Mouse (Mus musculus): Measurements from ENCODE around the gene Lrrc14b. TPM values are rescaled to one million over a fixed set of nuclear protein-coding genes. Genes with fewer than 3 reads are reported as not detected.

Lrrc14b gene
- total and polyA plus RNA-seq, 3 experiments: 0.17 TPM; not detected in 2

GRCm38 (mm10) chr13:74391156-74391555, 27.4 kb upstream of the Lrrc14b start:
- no peaks in the 10 kb centered on the region for H3K79me2 ChIP-seq (replicated peaks; ENCODE audit: control insufficient read depth, extremely low read depth, insufficient read depth, poor library complexity, severe bottlenecking)
- H3K27ac ChIP-seq (ENCODE audit: insufficient read depth, low read depth): no peak overlapping the region
- no peaks in the 10 kb centered on the region for H3K27me3 ChIP-seq (replicated peaks)
- no peak overlapping the region for H3K4me2 ChIP-seq (ENCODE audit: insufficient read depth, low read depth, poor library complexity, severe bottlenecking)
- H3K36me3 ChIP-seq (replicated peaks in 1 of 2; ENCODE audit: control insufficient read depth in 1 of 2, insufficient read depth in 1 of 2, low read length in 1 of 2): no peaks in the 10 kb centered on the region
- no peak overlapping the region for H3K4me3 ChIP-seq (replicated peaks in 1 of 3; ENCODE audit: low read depth in 2 of 3, low read length in 2 of 3, poor library complexity in 1 of 3)
- TF ChIP-seq POLR2A (IDR thresholded peaks at IDR 0.05; ENCODE audit: low read depth, low read length): no peak
- TF ChIP-seq CHD2 (IDR thresholded peaks at IDR 0.05; ENCODE audit: low read length): no peak
- no peak for TF ChIP-seq SIN3A (IDR thresholded peaks at IDR 0.05; ENCODE audit: low read length)
- no peak for TF ChIP-seq MAX (IDR thresholded peaks at IDR 0.05; ENCODE audit: low read length)
- no peak for TF ChIP-seq ZMIZ1 (IDR thresholded peaks at IDR 0.05; ENCODE audit: low read depth, low read length)
- no peak for TF ChIP-seq TCF12 (IDR thresholded peaks at IDR 0.05; ENCODE audit: low read depth, low read length)
- TF ChIP-seq GABPA (IDR thresholded peaks at IDR 0.05; ENCODE audit: insufficient replicate concordance, low read depth, low read length): no peak
- no peak for TF ChIP-seq ZNF384 (IDR thresholded peaks at IDR 0.05; ENCODE audit: low read depth, low read length)
- TF ChIP-seq MYC (IDR thresholded peaks at IDR 0.05; ENCODE audit: low read depth, low read length): no peak
- TF ChIP-seq ETS1 (conservative IDR thresholded peaks at IDR 0.05; ENCODE audit: low read depth, low read length): no peak
- TF ChIP-seq CTCF (conservative IDR thresholded peaks at IDR 0.05 in 1 of 2, IDR thresholded peaks at IDR 0.05 in 1 of 2; ENCODE audit: low read depth in 2 of 2, low read length in 2 of 2): no peak
- TF ChIP-seq POLR2AphosphoS2 (IDR thresholded peaks at IDR 0.05; ENCODE audit: low read depth, low read length): no peak
- TF ChIP-seq NELFE (IDR thresholded peaks at IDR 0.05; ENCODE audit: low read depth, low read length): no peak
- DNase-seq (ENCODE audit: extremely low read depth): no peak
- no peaks in the 10 kb centered on the region for H3K9me3 ChIP-seq (replicated peaks; ENCODE audit: low read length)
- H3K4me1 ChIP-seq (ENCODE audit: control insufficient read depth in 1 of 2, insufficient read depth in 2 of 2): peaks cover 0 to 4% of the 10 kb centered on the region in 2 experiments; a peak in 2 of 4 replicates
- no peak overlapping the region for H3K9ac ChIP-seq (ENCODE audit: insufficient read depth, low read depth)
- dilution Hi-C loops (cut with MboI; ENCODE audit: extremely low pct_ligation_motif_present, extremely low pct_unique_long_range_greater_than_20kb, low sequenced_read_pairs) (no loop called here), in situ Hi-C loops (cut with MboI; ENCODE audit: low pct_ligation_motif_present, low pct_unique_long_range_greater_than_20kb, low sequenced_read_pairs) (no loop called here)

DNA sequence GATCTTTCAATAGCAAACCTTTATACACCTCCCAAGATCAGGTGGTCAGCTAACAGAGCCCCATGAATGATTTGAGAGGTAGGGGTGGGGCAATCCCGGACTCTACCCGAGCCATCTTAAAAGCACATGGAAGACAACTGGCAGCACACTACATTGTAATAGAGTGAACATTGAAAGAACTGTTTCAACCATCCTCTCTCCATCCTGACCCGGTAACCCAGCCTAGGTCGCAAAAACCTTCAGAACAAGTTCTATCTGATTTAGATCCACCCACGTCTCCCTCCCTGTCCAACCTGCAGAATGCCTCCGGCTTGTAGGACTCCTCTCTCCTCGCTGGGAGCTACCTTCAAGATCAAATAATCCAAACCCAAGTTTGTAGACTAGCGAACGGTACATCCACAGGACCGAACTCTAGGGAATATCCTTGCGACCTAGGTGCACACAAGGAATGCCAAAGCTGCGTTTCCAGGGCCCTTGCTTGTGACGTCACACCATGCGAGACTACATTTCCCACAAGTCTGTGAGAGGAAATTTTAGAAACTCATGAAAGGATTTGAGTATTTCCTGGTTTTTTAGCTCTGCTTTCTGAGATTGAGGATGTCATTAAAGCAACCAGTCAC, 26.7 kb upstream of the Lrrc14b start, which contains the start of gene Zfp72:
Gene Zfp72 (minus strand): TSS at position 466 of the 620 bp plus-strand sequence.
- DNase-seq (ENCODE audit: extremely low read depth): peak; percentile 73
- TF ChIP-seq KAT2A (IDR thresholded peaks at IDR 0.05; ENCODE audit: insufficient replicate concordance, low read length) (peak; percentile 56; the same call in 1 of the 2 replicates), MAX (IDR thresholded peaks at IDR 0.05; ENCODE audit: low read length) (peak; percentile 37; the same call in 1 of the 2 replicates), USF2 (conservative IDR thresholded peaks at IDR 0.05; ENCODE audit: low read depth, low read length) (no peak), ELF1 (IDR thresholded peaks at IDR 0.05; ENCODE audit: low read depth, low read length) (peak; percentile 73), CHD1 (IDR thresholded peaks at IDR 0.05; ENCODE audit: low read depth, low read length) (no peak), MXI1 (IDR thresholded peaks at IDR 0.05; ENCODE audit: low read depth, low read length) (peak; percentile 74), RCOR1 (conservative IDR thresholded peaks at IDR 0.05; ENCODE audit: low read depth, low read length) (no peak), TBP (conservative IDR thresholded peaks at IDR 0.05; ENCODE audit: low read depth, low read length) (peak; percentile 49; the same call in 1 of the 2 replicates), POLR2A (IDR thresholded peaks at IDR 0.05; ENCODE audit: low read depth, low read length) (0 out of 2 replicates have a peak, but pooled peaks have one; percentile 22), PAX5 (IDR thresholded peaks at IDR 0.05; ENCODE audit: low read length) (no peak), SMC3 (IDR thresholded peaks at IDR 0.05; ENCODE audit: low read depth, low read length) (no peak), HCFC1 (IDR thresholded peaks at IDR 0.05; ENCODE audit: low read depth, low read length) (peak; percentile 91), USF1 (IDR thresholded peaks at IDR 0.05; ENCODE audit: low read depth, low read length) (no peak), EP300 (IDR thresholded peaks at IDR 0.05; ENCODE audit: low read length) (no peak), JUN (IDR thresholded peaks at IDR 0.05; ENCODE audit: insufficient read depth, low read depth, low read length) (no peak), TCF12 (IDR thresholded peaks at IDR 0.05; ENCODE audit: low read depth, low read length) (no peak), SIN3A (IDR thresholded peaks at IDR 0.05; ENCODE audit: low read length) (peak; percentile 76; the same call in 1 of the 2 replicates), GABPA (IDR thresholded peaks at IDR 0.05; ENCODE audit: insufficient replicate concordance, low read depth, low read length) (no peak), CHD2 (IDR thresholded peaks at IDR 0.05; ENCODE audit: low read length) (no peak), JUND (conservative IDR thresholded peaks at IDR 0.05; ENCODE audit: low read depth, low read length) (no peak), MAZ (IDR thresholded peaks at IDR 0.05; ENCODE audit: low read depth, low read length) (no peak)
- Histone ChIP-seq H3K4me1 (ENCODE audit: control insufficient read depth in 1 of 2, insufficient read depth in 2 of 2) (peaks cover 0 to 4% of the 10 kb centered on the region in 2 experiments; a peak in 2 of 4 replicates), H3K9ac (ENCODE audit: insufficient read depth, low read depth) (peak within 1 kb of the TSS; percentile 26; the same call in 1 of the 2 replicates), H3K27me3 (replicated peaks) (no peaks in the 10 kb centered on the region), H3K4me3 (replicated peaks in 1 of 3; ENCODE audit: low read depth in 2 of 3, low read length in 2 of 3, poor library complexity in 1 of 3) (peak within 1 kb of the TSS; percentile 55 to 87 (median 73)), H3K9me3 (replicated peaks; ENCODE audit: low read length) (no peaks in the 10 kb centered on the region), H3K79me2 (replicated peaks; ENCODE audit: control insufficient read depth, extremely low read depth, insufficient read depth, poor library complexity, severe bottlenecking) (no peaks in the 10 kb centered on the region), H3K4me2 (ENCODE audit: insufficient read depth, low read depth, poor library complexity, severe bottlenecking) (no peak within 1 kb of the TSS), H3K27ac (ENCODE audit: insufficient read depth, low read depth) (no peak within 1 kb of the TSS), H3K36me3 (replicated peaks in 1 of 2; ENCODE audit: control insufficient read depth in 1 of 2, insufficient read depth in 1 of 2, low read length in 1 of 2) (no peaks in the 10 kb centered on the region)
- dilution Hi-C loops (cut with MboI; ENCODE audit: extremely low pct_ligation_motif_present, extremely low pct_unique_long_range_greater_than_20kb, low sequenced_read_pairs) (no loop called here), in situ Hi-C loops (cut with MboI; ENCODE audit: low pct_ligation_motif_present, low pct_unique_long_range_greater_than_20kb, low sequenced_read_pairs) (no loop called here)

All from CH12.LX (cell line).